Mouse (Mus musculus) right cerebral cortex, postnatal 14 days (tissue): ENCODE measurements around the gene Kcnh1.

Source experiments
- DNase-seq: peaks from one replicate; pipeline ENCODE4 v3.0.0; 2022

Kcnh1 gene

GRCm38 (mm10) chr1:192190508-192191321 lies at the start of gene Kcnh1:
Kcnh1 (plus strand) TSS chr1:192190774.
- peak; percentile 97 for DNase-seq

DNA sequence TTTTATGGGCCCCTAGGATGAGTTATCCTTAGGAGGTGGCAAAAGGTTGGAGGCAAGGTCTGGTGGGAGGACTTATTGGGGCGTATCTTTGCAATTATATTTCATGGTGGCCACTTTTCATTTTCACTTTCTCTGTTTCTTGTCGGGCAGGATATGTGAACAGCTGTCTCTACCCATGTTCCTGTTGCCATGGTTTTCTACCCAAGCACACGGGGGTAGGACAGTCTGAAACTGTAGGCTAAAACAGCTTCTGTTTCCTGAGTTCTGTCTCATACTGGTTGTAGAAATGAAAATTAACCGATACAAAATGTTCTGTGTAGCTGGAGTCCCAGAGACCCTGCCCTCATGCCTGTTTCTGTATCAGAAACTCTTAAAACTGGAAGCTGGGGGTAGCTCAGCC lies 39.4 kb upstream of the Kcnh1 start:
- DNase-seq: no peak

DNA sequence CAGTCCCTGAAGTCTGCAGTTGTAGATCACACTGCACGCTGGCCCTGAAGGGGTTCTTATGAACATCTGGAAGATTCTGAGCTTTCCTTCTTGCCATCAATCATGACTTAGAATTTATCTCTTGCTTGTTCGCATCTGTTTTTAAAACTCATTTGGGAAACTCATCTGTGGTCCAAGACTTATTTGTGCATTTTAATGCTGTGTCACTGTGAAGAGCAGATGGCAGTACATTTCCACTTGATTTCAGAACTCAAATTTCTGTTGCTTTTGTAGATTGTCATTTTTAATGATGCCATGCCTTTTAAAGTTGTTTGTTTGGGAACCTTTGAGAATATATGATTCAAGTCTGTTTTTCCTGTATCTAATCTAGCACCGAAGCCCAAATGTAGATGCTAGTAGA lies 19.1 kb upstream of the Kcnh1 start:
- DNase-seq: no peak

DNA sequence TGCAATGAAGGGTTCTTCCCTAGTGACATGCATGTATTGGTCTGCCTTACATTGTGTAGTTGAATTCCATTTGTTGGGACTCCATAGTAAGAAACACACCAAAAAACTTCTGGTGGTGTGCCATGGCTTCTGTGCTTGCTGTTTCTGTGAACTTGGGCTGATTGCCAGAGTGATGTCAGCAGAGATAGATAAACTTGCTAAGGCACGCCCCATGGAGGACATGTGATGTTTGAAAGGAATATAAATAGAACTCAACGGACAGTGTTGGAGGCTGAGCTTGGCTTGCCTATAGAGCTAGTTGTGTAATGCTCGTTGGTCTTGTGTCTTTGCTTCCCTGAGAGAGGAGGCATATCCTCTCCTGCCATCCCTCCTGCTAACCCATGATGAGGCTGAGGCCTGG lies 10.7 kb upstream of the Kcnh1 start:
- no peak for DNase-seq

GRCm38 (mm10) chr1:192181696-192182257 lies 8.8 kb upstream of the Kcnh1 start:
- DNase-seq: no peak

GRCm38 (mm10) chr1:192189056-192189455 lies 1.5 kb upstream of the Kcnh1 start:
- DNase-seq: peak; percentile 12

DNA sequence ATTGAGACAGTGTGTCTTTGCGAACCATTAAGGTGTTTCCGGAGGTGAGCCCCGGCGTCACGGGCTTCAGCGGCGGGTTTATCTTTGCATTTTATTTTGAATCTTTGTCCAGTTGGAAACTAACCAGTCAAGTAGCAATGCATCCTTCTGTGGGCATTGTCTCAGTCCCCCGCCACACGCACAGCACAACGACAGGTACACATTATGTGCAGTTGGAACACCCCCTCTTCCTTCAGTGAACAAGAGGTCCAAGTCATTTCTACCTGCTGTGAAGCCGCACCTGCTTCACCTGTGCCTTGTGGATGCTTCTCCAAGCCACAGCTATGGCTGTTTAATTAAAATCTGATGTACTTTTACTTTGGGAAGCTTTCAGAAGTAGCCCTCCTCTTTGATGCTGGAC lies 803 bp upstream of the Kcnh1 start:
- DNase-seq: no peak

GRCm38 (mm10) chr1:192191322-192191639 lies 707 bp downstream of the Kcnh1 start:
- no peak for DNase-seq

- DNase-seq: no peak
Observed at GRCm38 (mm10) chr1:192191859-192192258, 1.3 kb downstream of the Kcnh1 start.

GRCm38 (mm10) chr1:192192710-192193109 lies 2.1 kb downstream of the Kcnh1 start:
- DNase-seq: no peak

DNA sequence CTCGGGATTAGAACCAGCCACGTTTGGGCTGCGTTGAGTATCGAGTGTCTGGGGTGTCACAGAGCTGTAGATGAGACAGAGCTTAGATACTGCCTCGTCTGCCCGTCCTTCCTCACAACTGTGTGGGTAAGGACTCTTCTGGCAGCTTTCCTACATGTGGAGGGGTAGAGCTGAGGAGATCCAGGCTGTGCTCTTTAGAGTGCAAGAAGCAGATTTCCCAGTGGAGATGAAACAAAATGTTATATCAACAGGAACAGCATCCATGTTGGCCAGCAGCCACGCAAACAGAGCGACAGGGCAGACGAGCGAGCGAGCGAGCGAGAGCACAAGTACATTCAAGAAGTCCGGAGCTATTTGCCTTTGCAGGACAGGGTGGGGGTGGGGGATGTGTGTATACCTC lies 3.1 kb downstream of the Kcnh1 start:
- peak; percentile 28 for DNase-seq

DNA sequence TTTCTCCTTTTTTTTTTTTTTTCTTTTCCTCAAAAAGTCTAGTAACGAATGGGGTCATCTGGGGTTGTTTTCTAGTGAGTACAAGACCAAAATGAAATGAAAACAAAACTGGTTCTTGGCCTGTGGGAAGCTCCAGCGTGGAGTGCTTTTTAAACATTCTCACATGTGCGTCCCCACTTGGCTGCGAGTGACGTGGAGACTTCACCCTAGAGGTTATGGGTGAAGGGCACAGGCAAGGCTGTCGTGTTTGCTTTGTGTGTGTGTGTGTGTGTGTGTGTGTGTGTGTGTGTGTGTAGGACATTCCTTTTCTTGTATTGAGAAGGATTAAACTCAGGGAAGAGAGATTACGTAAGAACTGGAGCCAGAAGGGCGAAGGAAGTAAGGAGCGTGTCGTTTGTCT lies 6.9 kb downstream of the Kcnh1 start:
- no peak for DNase-seq

DNA sequence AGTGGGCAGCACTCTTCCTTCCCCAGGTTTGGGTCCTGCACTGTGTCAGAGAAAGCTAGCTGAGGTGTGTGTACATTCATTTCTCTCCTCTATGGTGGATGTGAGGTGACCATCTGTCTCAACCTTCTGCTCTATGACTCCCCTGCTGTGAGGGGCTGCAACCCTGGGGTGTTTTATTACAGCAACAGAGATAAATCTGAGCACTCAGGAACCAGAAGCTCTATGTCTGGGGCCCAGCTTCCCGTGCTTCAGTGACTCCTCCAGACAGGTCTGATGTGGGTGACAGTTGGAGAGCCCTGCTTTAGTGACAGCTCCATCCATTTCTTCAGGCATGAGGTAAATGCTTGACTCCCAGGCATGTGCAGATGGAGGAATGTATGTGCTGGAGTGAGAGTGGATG lies 12.4 kb downstream of the Kcnh1 start:
- no peak for DNase-seq

- DNase-seq: no peak
Observed at GRCm38 (mm10) chr1:192207956-192208355, 17.4 kb downstream of the Kcnh1 start.

DNA sequence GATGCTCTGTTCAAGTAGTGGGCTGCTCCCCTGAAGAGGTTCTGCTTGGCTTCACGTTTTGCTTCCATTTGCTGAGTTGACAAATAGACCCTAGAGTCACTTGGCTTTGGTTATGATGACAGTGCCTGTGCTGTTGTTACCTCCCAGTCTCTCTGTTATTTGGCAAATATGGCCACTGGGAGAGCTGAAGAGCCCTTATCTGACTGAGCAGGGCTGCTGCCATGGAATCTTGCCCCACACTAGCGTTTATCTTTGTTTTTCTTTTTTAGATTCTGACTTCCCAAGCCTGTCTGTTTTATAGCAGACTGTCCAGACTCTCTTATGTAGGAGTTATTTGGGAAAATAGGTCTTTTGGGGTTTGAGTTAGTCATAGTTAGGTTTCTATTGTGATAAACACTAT lies 21.9 kb downstream of the Kcnh1 start:
- no peak for DNase-seq

DNA sequence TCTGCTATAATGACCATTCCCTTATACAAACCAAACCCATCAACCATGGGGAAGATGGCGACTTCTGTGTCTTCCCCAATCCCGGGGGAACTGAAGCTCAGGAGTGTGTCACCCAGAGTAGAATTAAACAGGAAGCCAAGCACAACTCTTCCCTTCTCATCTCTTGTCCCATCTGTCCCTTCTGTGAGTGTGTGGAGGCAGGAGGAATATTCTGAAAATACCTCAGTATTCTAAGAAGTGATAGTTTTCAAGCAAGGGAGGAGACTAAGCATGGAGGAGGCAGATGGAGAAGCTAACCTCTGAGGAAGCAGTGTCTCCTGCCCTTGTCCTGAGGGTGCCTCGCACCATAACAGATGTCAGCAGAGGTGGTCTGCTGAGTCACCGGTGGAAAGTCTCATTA lies 24.1 kb downstream of the Kcnh1 start:
- no peak for DNase-seq

DNA sequence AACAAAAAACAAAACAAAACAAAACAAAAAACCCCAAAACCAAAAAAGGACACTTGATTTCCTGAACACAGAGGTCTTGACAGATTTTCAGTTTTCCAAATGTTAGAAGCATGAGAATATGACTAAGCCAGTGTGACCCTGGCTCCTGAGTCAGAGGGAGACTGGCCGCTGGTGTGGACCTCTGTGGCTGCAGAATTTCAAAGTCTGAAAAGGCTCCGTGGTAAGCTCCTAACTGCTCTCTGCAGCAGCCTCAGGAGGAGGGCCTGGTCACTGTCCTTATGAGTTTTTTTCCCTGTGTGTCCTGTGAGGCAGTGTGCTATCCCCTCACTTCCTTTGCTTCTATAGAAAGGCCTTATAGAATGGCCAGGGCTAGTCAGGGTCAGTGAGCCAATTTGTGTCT lies 29.6 kb downstream of the Kcnh1 start:
- no peak for DNase-seq

DNA sequence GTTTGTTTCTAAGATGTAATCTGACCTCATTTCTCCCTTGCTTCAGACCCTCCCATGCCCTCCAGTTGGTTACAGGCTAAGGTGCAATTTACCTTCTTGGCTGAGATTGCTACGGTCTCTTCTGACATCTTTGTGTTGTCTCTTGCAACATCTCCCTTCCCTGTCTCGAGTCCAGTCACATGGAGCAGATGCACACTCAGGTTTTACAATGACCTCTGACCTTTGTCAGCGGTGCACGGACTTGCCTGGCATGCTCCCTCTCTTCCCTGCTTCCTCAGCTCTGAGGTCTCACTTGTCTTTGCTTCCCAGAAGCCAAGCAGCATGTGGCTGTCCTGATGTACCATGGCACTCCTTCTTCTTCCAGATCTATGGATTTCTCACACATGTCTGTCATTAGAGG lies 33.6 kb downstream of the Kcnh1 start:
- no peak for DNase-seq

- DNase-seq: no peak
Observed at GRCm38 (mm10) chr1:192232696-192233095, 42.1 kb downstream of the Kcnh1 start.

DNA sequence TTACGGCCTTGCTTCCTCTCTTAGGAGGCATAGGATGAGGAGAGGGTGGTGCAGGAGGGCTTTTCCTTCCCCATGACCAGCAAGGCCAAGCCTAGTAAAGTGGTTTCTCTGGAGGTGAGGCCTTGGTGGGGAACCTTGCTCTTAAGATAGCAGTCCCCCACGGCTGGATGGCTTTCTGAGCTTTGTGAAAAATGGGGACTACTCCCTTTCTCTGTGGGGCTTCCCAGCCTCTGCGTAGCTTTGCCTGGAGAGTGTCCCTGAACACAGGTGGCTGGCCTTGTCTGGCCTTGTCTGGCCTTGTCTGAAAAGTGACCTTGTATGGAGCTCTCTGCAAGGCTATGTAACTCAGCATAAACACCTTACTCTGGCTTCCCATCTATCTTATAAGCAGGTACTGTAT lies 56.3 kb downstream of the Kcnh1 start:
- DNase-seq: no peak

DNA sequence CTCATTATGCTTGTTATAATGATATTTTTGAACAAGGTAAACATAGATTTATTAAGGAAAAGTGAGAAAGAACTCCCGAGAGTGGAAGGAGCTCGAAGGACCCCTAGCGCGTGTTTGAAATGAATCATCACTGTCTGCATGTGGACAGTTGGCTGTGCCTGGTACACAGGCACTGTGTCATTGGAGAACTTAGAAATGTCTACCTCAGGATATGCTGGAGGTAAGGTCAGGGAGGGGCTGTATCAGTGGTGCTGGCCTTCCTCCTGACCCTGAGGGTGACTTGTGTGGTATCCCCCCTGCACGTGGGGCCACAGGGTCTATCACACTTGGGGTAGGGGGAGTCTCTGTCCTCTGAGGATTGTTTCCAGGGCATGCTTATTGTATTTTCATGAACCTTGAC lies 68.6 kb downstream of the Kcnh1 start:
- no peak for DNase-seq

DNA sequence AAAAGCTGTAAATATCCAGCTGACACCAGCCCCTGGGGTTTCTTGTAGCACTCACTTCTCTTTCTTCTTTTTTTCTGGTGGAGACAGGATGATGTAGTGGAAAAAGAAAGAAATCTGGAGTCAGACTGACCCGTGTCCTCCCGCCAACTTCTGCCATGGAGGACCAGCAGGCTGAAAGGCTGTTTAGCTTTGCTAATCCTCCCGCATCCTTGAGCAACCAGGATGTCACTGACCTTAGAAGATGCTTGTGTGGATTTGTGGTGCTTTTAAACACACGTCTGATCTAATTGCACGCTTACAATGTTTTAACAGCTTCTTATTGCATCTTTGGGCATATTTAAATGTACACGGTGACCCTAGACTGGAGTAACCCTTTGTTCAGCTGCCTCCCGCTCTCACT lies 69.0 kb downstream of the Kcnh1 start:
- no peak for DNase-seq

DNA sequence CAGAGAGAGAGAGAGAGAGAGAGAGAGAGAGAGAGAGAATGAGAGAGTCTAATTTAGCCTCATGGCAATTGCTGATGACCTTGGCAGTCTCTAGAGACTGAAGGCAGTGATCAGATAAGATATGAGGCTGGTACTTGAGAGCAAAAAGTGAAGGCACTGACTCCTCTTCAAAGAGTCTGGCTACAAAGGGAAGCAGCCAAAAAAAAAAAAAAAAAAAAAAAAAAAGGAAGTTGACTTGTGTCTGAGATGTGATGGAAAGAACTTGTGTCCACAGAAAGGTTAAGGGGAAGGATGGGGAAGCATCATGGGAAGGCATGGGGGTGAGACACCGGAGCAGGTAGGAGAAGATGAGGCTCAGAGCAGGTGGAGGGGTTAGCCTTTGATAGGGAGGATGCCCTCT lies 75.1 kb downstream of the Kcnh1 start:
- DNase-seq: no peak

DNA sequence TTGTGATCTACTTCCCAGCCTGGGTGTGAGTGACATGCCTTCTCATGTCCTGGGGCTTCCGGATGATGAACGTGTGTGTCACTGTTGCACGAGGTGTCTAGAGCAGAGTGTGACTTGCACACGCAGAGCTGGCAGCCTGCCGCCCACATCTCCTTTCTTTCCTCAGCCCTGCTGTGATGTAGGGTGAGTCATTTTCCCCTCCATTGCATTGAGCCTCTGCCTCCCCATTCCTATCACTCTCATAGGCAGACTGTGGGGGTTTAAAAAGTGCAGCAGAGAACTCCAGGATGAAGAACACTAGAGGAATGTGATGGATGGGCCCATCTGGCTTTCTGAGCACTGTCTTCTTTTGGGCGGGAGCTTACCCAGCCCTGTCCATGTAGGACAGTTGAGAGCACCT lies 76.4 kb downstream of the Kcnh1 start:
- DNase-seq: peak; percentile 53

DNA sequence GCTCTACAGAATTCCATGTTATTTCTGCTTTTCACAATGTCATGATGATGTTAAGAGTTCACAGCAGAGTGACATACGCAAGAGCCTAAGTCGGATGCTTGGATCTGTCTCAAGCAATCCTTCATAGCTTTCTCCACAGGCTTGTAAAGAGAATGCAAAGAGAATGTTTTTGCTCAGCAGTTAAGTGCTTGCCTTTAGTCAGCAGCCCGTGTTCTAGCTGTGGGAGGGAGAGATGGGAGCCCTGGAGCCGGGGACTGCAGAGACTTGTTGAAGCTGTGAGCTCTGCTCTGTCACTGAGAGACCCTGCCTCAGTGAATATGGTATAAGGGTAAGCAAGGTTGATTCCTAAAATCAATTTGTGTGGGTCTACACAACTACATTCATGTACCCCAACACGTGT lies 78.3 kb downstream of the Kcnh1 start:
- DNase-seq: no peak
